Comparison of ENCODE assay signal across 11 mouse cellular contexts in genomic region chr14:116928796-116929529, GRCm38 (mm10). TPM values are rescaled to one million over a fixed set of nuclear protein-coding genes. Genes with fewer than 3 reads are reported as not detected.
DNase-seq lines count a peak whose midpoint lies in the region; ATAC-seq lines count a peak whose summit lies in the region.
"Had no signal": no experiment of that assay in that cellular context is flagged by ENCODE, and none has a peak within 500 bp of the region (broad histone marks: within the 10 kb centered on the region; RNA-seq: fewer than 3 reads in every experiment).

No protein-coding gene starts in this region.

- DNase-seq in liver, embryonic 11.5 days (ENCODE audit: low spot score), result no peak
- no peak for DNase-seq in limb, embryonic 11.5 days (ENCODE audit: low spot score)
- no peak for DNase-seq in frontal cortex, postnatal 10 days (ENCODE audit: low spot score in 2 of 2)
- no peak for DNase-seq in urinary bladder, postnatal 25 days (ENCODE audit: low spot score)
- DNase-seq: cerebellum, adult 11 months; liver, postnatal 0 days had no signal

- no peak for ATAC-seq in liver, embryonic 11.5 days (replicated peaks; ENCODE audit: low FRiP score)
- ATAC-seq in liver, embryonic 12.5 days, result no peak
- ATAC-seq in embryonic facial prominence, embryonic 15.5 days (ENCODE audit: insufficient number of reproducible peaks, low FRiP score, low TSS enrichment, low read depth), result no peak
- ATAC-seq in limb, embryonic 11.5 days (ENCODE audit: insufficient number of reproducible peaks, low FRiP score, low TSS enrichment, low read depth), result no peak
- ATAC-seq in stomach, embryonic 15.5 days (ENCODE audit: insufficient read depth, low FRiP score, low read depth), result no peak
- no peak for ATAC-seq in megakaryocyte-erythroid progenitor cell, adult 5-6 weeks (replicated peaks; ENCODE audit: low FRiP score, low TSS enrichment, poor library complexity, severe bottlenecking)
- ATAC-seq: liver, postnatal 0 days had no signal

- H3K27ac ChIP-seq in liver, embryonic 11.5 days (ENCODE audit: low read depth, low read length), result no peak overlapping the region
- no peak overlapping the region for H3K27ac ChIP-seq in liver, embryonic 12.5 days
- H3K27ac ChIP-seq in embryonic facial prominence, embryonic 15.5 days (replicated peaks), result no peak overlapping the region
- no peak overlapping the region for H3K27ac ChIP-seq in limb, embryonic 11.5 days (replicated peaks; ENCODE audit: low read depth, low read length)
- peak overlapping the region; percentile 65; the same call in 1 of the 2 replicates for H3K27ac ChIP-seq in stomach, embryonic 15.5 days

- 54% methylated on average over 7 of the region's 7 CpGs for WGBS in liver, embryonic 11.5 days
- WGBS in liver, embryonic 12.5 days (ENCODE audit: insufficient replicate concordance), result 68% methylated on average over 7 of the region's 7 CpGs
- 45% methylated on average over 7 of the region's 7 CpGs for WGBS in embryonic facial prominence, embryonic 15.5 days
- WGBS in limb, embryonic 11.5 days, result 59% methylated on average over 7 of the region's 7 CpGs
- 37% methylated on average over 7 of the region's 7 CpGs for WGBS in stomach, embryonic 15.5 days

- H3K9ac ChIP-seq in liver, embryonic 11.5 days (ENCODE audit: low read depth, low read length), result no peak overlapping the region
- H3K9ac ChIP-seq in liver, embryonic 12.5 days, result no peak overlapping the region
- H3K9ac ChIP-seq in embryonic facial prominence, embryonic 15.5 days, result no peak overlapping the region
- H3K9ac ChIP-seq in limb, embryonic 11.5 days (ENCODE audit: low read length), result no peak overlapping the region
- no peak overlapping the region for H3K9ac ChIP-seq in stomach, embryonic 15.5 days
- H3K9ac ChIP-seq: liver, postnatal 0 days had no signal

- H3K4me3 ChIP-seq in liver, embryonic 11.5 days (ENCODE audit: low read depth, low read length), result peak overlapping the region; percentile 6; the same call in 1 of the 2 replicates
- no peak overlapping the region for H3K4me3 ChIP-seq in liver, embryonic 12.5 days
- peak overlapping the region; percentile 77; the same call in 1 of the 2 replicates for H3K4me3 ChIP-seq in embryonic facial prominence, embryonic 15.5 days (replicated peaks)
- peak overlapping the region; percentile 92 for H3K4me3 ChIP-seq in limb, embryonic 11.5 days (ENCODE audit: low read depth, low read length)
- peak overlapping the region; percentile 67; the same call in 1 of the 2 replicates for H3K4me3 ChIP-seq in stomach, embryonic 15.5 days (replicated peaks)

- H3K4me1 ChIP-seq in liver, embryonic 11.5 days (replicated peaks; ENCODE audit: control insufficient read depth, insufficient read depth, low read length), result no peaks in the 10 kb centered on the region
- 0 out of 2 replicates have a peak, but pooled peaks cover 3% of the 10 kb centered on the region for H3K4me1 ChIP-seq in liver, embryonic 12.5 days
- H3K4me1 ChIP-seq in embryonic facial prominence, embryonic 15.5 days, result peaks cover 13% of the 10 kb centered on the region
- H3K4me1 ChIP-seq in limb, embryonic 11.5 days (ENCODE audit: control insufficient read depth, insufficient read depth, low read length), result peaks cover 6% of the 10 kb centered on the region; the same call in 1 of the 2 replicates
- 0 out of 2 replicates have a peak, but pooled peaks cover 4% of the 10 kb centered on the region for H3K4me1 ChIP-seq in stomach, embryonic 15.5 days

- H3K36me3 ChIP-seq in liver, embryonic 11.5 days (ENCODE audit: control insufficient read depth, insufficient read depth, low read length), result no peaks in the 10 kb centered on the region
- H3K36me3 ChIP-seq in liver, embryonic 12.5 days, result no peaks in the 10 kb centered on the region
- H3K36me3 ChIP-seq in embryonic facial prominence, embryonic 15.5 days, result no peaks in the 10 kb centered on the region
- H3K36me3 ChIP-seq in limb, embryonic 11.5 days (ENCODE audit: control insufficient read depth, insufficient read depth, low read length), result no peaks in the 10 kb centered on the region
- no peaks in the 10 kb centered on the region for H3K36me3 ChIP-seq in stomach, embryonic 15.5 days

- H3K27me3 ChIP-seq in liver, embryonic 11.5 days (replicated peaks; ENCODE audit: control insufficient read depth, insufficient read depth, low read length), result peaks cover 22% of the 10 kb centered on the region
- peaks cover 38% of the 10 kb centered on the region for H3K27me3 ChIP-seq in liver, embryonic 12.5 days (replicated peaks)
- H3K27me3 ChIP-seq in embryonic facial prominence, embryonic 15.5 days, result no peaks in the 10 kb centered on the region
- no peaks in the 10 kb centered on the region for H3K27me3 ChIP-seq in limb, embryonic 11.5 days (ENCODE audit: control insufficient read depth, insufficient read depth, low read length)
- no peaks in the 10 kb centered on the region for H3K27me3 ChIP-seq in stomach, embryonic 15.5 days (replicated peaks)

- H3K4me2 ChIP-seq in liver, embryonic 11.5 days, result peak overlapping the region; percentile 37; the same call in 1 of the 2 replicates
- no peak overlapping the region for H3K4me2 ChIP-seq in liver, embryonic 12.5 days
- H3K4me2 ChIP-seq in embryonic facial prominence, embryonic 15.5 days (replicated peaks), result peak overlapping the region; percentile 94; the same call in 1 of the 2 replicates
- peak overlapping the region; percentile 44 for H3K4me2 ChIP-seq in limb, embryonic 11.5 days (ENCODE audit: low read depth, severe bottlenecking)
- H3K4me2 ChIP-seq in stomach, embryonic 15.5 days, result peak overlapping the region; percentile 67

- H3K9me3 ChIP-seq in liver, embryonic 11.5 days (ENCODE audit: control insufficient read depth, low read length), result no peaks in the 10 kb centered on the region
- H3K9me3 ChIP-seq in liver, embryonic 12.5 days (replicated peaks), result no peaks in the 10 kb centered on the region
- H3K9me3 ChIP-seq in embryonic facial prominence, embryonic 15.5 days (replicated peaks), result no peaks in the 10 kb centered on the region
- no peaks in the 10 kb centered on the region for H3K9me3 ChIP-seq in limb, embryonic 11.5 days (ENCODE audit: control insufficient read depth, low read length)
- no peaks in the 10 kb centered on the region for H3K9me3 ChIP-seq in stomach, embryonic 15.5 days

RNA-seq across cellular contexts. Expression of gene Gpc6, which starts 3.8 kb away (rescaled TPM):
- polyA plus RNA-seq in liver, embryonic 11.5 days (2014; fragmentation: Nextera tagmentation; extraction: Ambion mirVana), result 17.8 and 18.8 TPM in 2 replicates
- 8.2 and 8.4 TPM in 2 replicates for polyA plus RNA-seq in liver, embryonic 12.5 days (2016; fragmentation: Nextera tagmentation; extraction: Ambion mirVana)
- 33.7 and 42.3 TPM in 2 replicates for polyA plus RNA-seq in embryonic facial prominence, embryonic 15.5 days (2015; fragmentation: Nextera tagmentation; extraction: Ambion mirVana)
- 39.1 and 47.5 TPM in 2 replicates for polyA plus RNA-seq in limb, embryonic 11.5 days (2014; fragmentation: Nextera tagmentation; extraction: Ambion mirVana)
- polyA plus RNA-seq in stomach, embryonic 15.5 days (2015; fragmentation: Nextera tagmentation; extraction: Ambion mirVana), result 52.4 and 57.0 TPM in 2 replicates
- total RNA-seq in megakaryocyte-erythroid progenitor cell, adult 5-6 weeks (2014; fragmentation: Nextera tagmentation), result not detected in 2 replicates
- total RNA-seq in megakaryocyte-erythroid progenitor cell, adult 5-6 weeks (2017), result 1.2 TPM in 1 of 2 replicates, not detected in the other
- total RNA-seq: hematopoietic stem cell, adult 5-6 weeks had no signal
